Mouse (Mus musculus) layer of hippocampus, adult 9-11 months (tissue): Measurements from ENCODE around the gene Psg28.
"Not testable (repeated sequence)": the region's sequence is repeated elsewhere in the genome, so short reads cannot be mapped to it uniquely, and the experiment has no call there.

ENCODE experiments used
- DNase-seq: peaks from one replicate; pipeline ENCODE4 v3.0.0; 2022

The Psg28 gene

DNA sequence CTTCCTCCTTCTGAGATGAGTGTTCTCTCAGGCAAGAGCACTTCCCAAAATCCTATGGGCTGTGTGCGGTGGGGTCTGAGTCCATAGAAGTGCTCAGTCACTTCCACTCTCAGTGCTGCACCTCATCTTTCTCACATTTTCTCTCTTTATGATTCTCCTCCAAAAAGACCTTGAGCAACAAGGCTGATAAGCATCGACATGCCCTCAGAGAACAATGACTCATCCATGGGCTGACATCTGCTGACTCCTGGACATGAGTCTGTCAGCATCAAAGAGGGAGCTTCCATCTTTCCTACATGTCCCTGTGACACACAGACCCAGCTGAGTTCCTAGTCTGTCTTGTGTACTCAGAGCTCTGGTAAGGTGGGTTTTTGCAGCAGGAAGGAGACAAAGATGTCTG, at the start of gene Psg28:
Psg28 (minus strand) TSS at position 101 of the 400 bp plus-strand sequence.
- not testable (repeated sequence) for DNase-seq

DNA sequence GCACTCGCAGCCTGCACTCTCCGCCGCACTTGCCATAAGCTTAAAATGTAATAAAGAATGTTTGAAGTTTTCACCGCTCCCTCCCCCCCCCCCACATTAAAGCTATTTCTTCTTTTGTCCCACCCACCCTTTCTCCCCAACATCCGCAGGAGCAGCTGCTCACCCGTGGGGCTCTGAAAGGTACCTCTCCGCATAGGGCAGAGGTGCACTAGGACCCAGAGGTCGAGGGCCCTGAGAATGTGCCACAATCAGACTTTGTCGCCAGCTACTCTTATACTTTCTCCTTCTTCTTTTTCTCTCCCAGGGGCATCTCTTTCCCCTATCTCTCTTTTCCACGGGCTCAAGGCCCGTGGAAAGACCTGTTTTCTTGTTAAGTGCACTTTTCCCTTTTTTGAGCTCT, 28.4 kb downstream of the Psg28 start:
- no peak for DNase-seq

DNA sequence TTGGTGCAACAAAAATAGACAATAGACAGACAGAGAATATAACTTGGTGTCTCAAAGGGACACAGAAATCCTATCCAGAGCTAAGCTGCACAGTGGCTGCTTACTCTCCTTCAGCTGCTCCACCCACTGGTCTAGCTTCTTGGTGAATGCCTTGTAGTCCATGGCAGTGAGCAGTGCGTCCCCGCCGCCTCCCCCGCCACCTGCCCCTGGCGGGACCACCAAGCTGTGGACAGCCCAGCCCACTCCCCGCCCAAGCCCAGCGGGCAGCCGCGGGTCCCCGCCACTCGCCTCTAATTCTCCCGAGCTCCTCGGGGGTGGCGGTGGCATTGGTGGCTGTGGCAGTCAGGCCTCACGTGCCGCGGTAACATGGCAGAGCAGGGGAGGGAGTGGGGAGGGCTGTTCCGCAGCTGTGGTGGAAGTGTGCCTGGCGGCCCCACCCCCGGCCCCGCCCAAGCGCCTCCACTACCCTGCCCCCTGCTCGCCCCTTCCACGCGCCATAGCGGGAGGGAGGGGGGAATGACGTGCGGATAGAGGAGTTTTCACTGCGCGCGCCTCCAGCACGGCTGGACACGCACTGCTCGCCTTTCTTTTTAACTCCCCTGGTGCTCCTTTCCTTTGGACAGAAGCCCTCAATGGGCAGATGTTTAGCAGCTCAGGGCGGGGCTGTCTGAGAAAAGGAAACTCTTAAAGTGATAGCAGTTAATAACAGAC, 29.2 kb downstream of the Psg28 start:
- no peak for DNase-seq

DNA sequence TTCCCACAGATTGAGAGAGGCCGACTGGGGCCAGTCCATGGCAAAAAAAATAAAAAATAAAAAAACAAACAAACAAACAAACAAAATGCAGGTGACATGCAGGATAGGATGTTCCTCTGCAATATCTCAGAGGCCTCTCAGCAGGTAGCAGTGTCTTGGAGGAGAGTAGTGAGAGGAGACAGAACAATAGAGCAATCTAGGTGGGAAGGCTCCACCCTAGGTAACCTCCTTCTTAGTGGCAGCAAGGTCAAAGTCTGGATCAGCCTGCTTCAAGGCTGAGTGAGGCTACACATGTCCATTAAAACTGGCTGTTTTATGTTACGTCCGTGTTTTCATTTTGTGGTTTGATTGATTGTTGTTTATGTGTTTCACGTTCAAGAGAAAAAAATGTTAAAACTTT, 40.4 kb downstream of the Psg28 start:
- not testable (repeated sequence) for DNase-seq

DNA sequence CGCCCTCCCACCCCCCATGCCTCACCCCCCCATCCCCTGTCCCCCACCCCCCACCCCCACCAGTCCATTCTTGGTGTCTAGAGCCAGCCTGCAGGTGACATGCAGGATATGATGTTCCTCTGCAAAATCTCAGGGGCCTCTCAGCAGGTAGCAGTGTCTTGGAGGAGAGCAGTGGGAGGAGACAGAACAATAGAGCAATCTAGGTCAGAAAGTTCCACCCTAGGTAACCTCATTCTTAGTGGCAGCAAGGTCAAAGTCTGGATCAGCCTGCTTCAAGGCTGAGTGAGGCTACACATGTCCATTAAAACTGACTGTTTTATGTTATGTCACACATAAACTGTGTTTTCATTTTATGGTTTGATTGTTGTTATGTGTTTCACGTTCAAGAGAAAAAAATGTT, 53.5 kb downstream of the Psg28 start:
- no peak for DNase-seq
